16 mouse cellular contexts compared by ENCODE assay signal in the genomic region with DNA sequence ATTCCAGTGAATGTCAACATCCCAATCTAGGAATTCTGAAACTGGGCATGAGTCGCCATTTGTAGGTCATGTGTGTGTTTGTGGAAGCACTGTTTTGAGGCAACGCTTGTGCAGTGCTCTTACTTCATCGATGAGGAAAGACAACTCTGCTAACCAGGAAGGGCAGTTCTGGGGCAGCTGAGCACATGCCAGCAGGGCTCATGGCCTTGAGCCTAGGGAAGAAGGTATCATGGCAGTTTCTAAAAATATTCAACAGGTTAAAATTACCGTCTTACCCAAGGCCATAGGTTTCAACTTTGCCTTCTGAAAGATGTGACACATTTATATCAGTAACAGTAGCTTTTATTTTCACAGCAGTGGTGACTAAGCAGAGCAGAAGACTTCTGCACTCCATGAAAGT.
DNase-seq lines count a peak whose midpoint lies in the region.
"Had no signal": no experiment of that assay in that cellular context is flagged by ENCODE, and none has a peak within 500 bp of the region (broad histone marks: within the 10 kb centered on the region; RNA-seq: fewer than 3 reads in every experiment).

No protein-coding gene starts in this region.

- peak; percentile 40 to 64 for DNase-seq in gastrocnemius, adult 8-10 months (ENCODE audit: low spot score in 2 of 2)
- DNase-seq in gastrocnemius, postnatal 4 days (ENCODE audit: low spot score in 2 of 2) = no peak
- peak; percentile 8 for DNase-seq in NIH3T3 (ENCODE audit: low read depth)
- peak; percentile 21 for DNase-seq in fat pad, adult 2 months (ENCODE audit: extremely low read depth, low read depth, low spot score)
- DNase-seq in gonadal fat pad, adult 2 months (ENCODE audit: low read depth) = peak; percentile 42
- DNase-seq in heart, postnatal 36 days = no peak
- DNase-seq in neural tube, embryonic 10.5 days (ENCODE audit: extremely low spot score, low spot score) = no peak
- DNase-seq: adrenal gland, adult 8-10 months; adrenal gland, postnatal 25 days; cerebellum, adult 11-12 months; cerebellum, adult 8-10 months; cerebellum, postnatal 10 days; cerebellum, postnatal 36 days; embryo, embryonic 11 days; heart, adult 2 months; kidney, adult 11 months had no signal

- intact Hi-C loops in heart, postnatal 36 days (cut with DNase I) = no loop called here

Comparison
In these comparisons a context has a peak if more than half of its experiments do, and no peak if none do; other contexts are left out.
1. DNase-seq: peak in gastrocnemius, adult 8-10 months (2 of 2), NIH3T3 (single experiment), fat pad, adult 2 months (single experiment) and gonadal fat pad, adult 2 months (single experiment); none in gastrocnemius, postnatal 4 days (0 of 2), heart, postnatal 36 days (0 of 2) and neural tube, embryonic 10.5 days (single experiment).